Mouse (Mus musculus): ENCODE measurements around the gene Usp33. TPM values are rescaled to one million over a fixed set of nuclear protein-coding genes. Genes with fewer than 3 reads are reported as not detected.

Gene Usp33
- polyA plus RNA-seq, 1 experiment from 2014 or later: 67.4 TPM

DNA sequence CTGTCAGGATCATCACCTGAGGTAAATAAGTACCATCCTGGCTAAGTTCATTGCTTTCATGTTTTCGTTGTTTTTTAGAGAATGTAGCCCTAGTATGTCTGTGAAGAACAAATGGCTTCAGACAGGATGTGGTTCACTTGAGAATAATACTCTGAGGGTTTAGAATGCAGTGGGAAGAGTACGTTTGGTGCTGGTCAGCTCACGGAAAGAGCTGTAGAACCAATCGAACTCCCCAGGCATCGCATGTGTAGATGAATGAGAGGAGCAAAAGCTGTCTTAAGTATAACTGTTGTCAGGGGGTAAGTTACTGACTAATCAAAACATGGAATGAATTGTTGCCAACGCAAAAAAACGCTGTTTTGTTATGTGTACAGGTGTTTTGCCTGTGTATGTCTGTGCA is 86.4 kb downstream of the Usp33 start:
- ATAC-seq (ENCODE audit: low FRiP score): no peak
- Histone ChIP-seq H3K4me3 (replicated peaks) (no peak overlapping the region), H3K27me3 (no peaks in the 10 kb centered on the region), H3K27ac (no peak overlapping the region), H3K9me3 (no peaks in the 10 kb centered on the region), H3K4me1 (no peaks in the 10 kb centered on the region), H3K9ac (no peak overlapping the region), H3K4me2 (no peak overlapping the region), H3K36me3 (replicated peaks) (peaks cover 19% of the 10 kb centered on the region)
- WGBS: 95% methylated on average over 7 of the region's 7 CpGs

DNA sequence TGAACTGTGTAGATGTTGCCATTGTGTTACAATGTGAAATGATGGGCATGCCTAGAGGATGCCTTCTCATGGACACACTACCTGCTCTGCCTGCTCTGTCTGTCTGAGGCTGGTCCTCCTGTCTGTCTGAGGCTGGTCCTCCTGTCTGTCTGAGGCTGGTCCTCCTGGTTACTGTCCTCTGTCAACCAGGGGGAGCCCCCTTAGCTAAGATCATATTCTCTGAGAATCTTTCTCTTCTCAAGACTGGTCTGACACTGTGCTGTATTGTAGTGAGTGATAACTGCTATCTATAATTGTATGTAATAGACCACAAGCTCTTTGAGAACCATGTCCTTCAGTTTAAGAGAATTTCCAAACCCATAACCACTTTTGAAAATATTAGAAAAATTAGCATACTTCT is 89.3 kb downstream of the Usp33 start:
- Histone ChIP-seq H3K27me3 (no peaks in the 10 kb centered on the region), H3K27ac (no peak overlapping the region), H3K36me3 (replicated peaks) (peaks cover 9% of the 10 kb centered on the region), H3K4me2 (no peak overlapping the region), H3K4me3 (replicated peaks) (no peak overlapping the region), H3K9me3 (no peaks in the 10 kb centered on the region), H3K4me1 (no peaks in the 10 kb centered on the region), H3K9ac (no peak overlapping the region)
- ATAC-seq (ENCODE audit: low FRiP score): no peak

DNA sequence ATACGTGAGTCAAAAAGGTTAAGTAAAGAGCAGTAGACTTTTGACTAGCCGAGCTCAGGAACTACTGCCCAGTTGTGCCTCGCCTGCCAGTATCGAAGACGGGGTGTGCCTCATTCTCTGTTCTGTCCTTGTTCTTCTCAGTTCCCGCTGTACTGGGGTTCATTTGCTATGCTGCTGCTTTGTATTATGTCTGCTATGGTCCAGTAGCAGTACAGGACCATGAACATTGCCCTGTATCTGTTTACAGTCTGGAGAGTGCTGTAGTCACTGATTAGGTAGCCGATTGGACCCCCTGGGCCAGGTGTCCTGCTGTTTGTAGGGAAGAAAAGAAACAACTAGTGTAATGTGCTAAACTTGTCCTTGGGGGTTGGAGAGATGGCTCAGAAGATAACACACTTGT is 91.8 kb downstream of the Usp33 start:
- H3K4me3 ChIP-seq (replicated peaks): no peak overlapping the region
- H3K4me2 ChIP-seq: no peak overlapping the region
- no peaks in the 10 kb centered on the region for H3K4me1 ChIP-seq
- H3K36me3 ChIP-seq (replicated peaks): peaks cover 12% of the 10 kb centered on the region; the same call in 1 of the 2 replicates
- H3K9ac ChIP-seq: no peak overlapping the region
- H3K27me3 ChIP-seq: no peaks in the 10 kb centered on the region
- no peak overlapping the region for H3K27ac ChIP-seq
- ATAC-seq (ENCODE audit: low FRiP score): no peak
- no peaks in the 10 kb centered on the region for H3K9me3 ChIP-seq
- WGBS: 95% methylated on average over 7 of the region's 7 CpGs

DNA sequence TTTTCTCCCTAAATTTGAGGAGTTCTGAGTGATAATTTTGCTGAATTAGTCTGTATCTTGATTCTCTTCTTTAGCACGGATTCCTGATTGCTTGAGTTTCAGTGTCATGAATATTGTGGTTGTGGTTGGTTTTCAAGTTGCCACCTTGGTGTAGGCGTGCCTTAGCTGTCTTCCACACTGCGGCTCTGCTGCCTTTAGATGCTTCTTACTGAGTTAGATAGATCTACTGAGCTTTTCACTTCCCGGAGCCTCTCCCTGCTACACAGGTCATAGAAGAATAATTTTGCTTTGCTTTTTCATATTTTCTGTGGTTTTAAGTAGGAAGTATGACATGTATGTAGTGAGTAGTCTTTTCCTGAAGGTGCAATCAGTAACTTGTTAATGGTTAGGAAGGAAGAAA is 96.5 kb downstream of the Usp33 start:
- H3K9ac ChIP-seq: no peak overlapping the region
- 96% methylated on average over 4 of the region's 4 CpGs for WGBS
- no peaks in the 10 kb centered on the region for H3K9me3 ChIP-seq
- H3K27me3 ChIP-seq: no peaks in the 10 kb centered on the region
- no peak overlapping the region for H3K4me2 ChIP-seq
- no peak overlapping the region for H3K4me3 ChIP-seq (replicated peaks)
- no peaks in the 10 kb centered on the region for H3K4me1 ChIP-seq
- H3K27ac ChIP-seq: no peak overlapping the region
- ATAC-seq (ENCODE audit: low FRiP score): no peak
- 0 out of 2 replicates have a peak, but pooled peaks cover 6% of the 10 kb centered on the region for H3K36me3 ChIP-seq (replicated peaks)

Other genes starting within 250 kb of the Usp33 start
- 1.4 and 2.1 TPM in 2 replicates for gene Gipc2, start 180.2 kb upstream of the Usp33 start, polyA plus RNA-seq (2016; fragmentation: Nextera tagmentation; extraction: Ambion mirVana)
- gene Dnajb4, start 136.2 kb upstream of the Usp33 start, polyA plus RNA-seq (2016; fragmentation: Nextera tagmentation; extraction: Ambion mirVana): 26.6 and 28.7 TPM in 2 replicates
- gene Fubp1, start 136.1 kb upstream of the Usp33 start, polyA plus RNA-seq (2016; fragmentation: Nextera tagmentation; extraction: Ambion mirVana): 437 and 443 TPM in 2 replicates
- 3.4 and 6.3 TPM in 2 replicates for gene Nexn, start 80.1 kb upstream of the Usp33 start, polyA plus RNA-seq (2016; fragmentation: Nextera tagmentation; extraction: Ambion mirVana)
- 25.5 and 27.9 TPM in 2 replicates for gene Miga1, start 6.1 kb upstream of the Usp33 start, polyA plus RNA-seq (2016; fragmentation: Nextera tagmentation; extraction: Ambion mirVana)
- gene Zzz3, start 49.0 kb downstream of the Usp33 start, polyA plus RNA-seq (2016; fragmentation: Nextera tagmentation; extraction: Ambion mirVana): 51.7 and 53.1 TPM in 2 replicates

Data from forebrain, embryonic 12.5 days (tissue).